Mouse (Mus musculus) 3T3-L1 (cell line): ENCODE data around the gene Myo5a.

Experiments used
- DNase-seq: peaks from one replicate; pipeline ENCODE4 v3.0.0-alpha.2; 2015; ENCODE audit warnings: low read depth, low spot score

The Myo5a gene

GRCm38 (mm10) chr9:75070457-75071028 lies at the start of gene Myo5a:
Myo5a (plus strand) TSS chr9:75071015.
- peak; percentile 16 for DNase-seq

GRCm38 (mm10) chr9:75022546-75022945 lies 48.3 kb upstream of the Myo5a start:
- DNase-seq, result no peak

GRCm38 (mm10) chr9:75023150-75023894 lies 47.5 kb upstream of the Myo5a start:
- no peak for DNase-seq

GRCm38 (mm10) chr9:75024089-75024488 lies 46.7 kb upstream of the Myo5a start:
- DNase-seq, result no peak

- peak; percentile 47 for DNase-seq
Measured at GRCm38 (mm10) chr9:75025689-75026088, 45.1 kb upstream of the Myo5a start.

- no peak for DNase-seq
Measured at GRCm38 (mm10) chr9:75032408-75032807, 38.4 kb upstream of the Myo5a start.

GRCm38 (mm10) chr9:75033141-75033540 lies 37.7 kb upstream of the Myo5a start:
- peak; percentile 56 for DNase-seq

GRCm38 (mm10) chr9:75034691-75035090 lies 36.1 kb upstream of the Myo5a start:
- DNase-seq, result no peak

- no peak for DNase-seq
Measured at GRCm38 (mm10) chr9:75035944-75036343, 34.9 kb upstream of the Myo5a start.

- DNase-seq, result peak; percentile 86
Measured at GRCm38 (mm10) chr9:75037451-75038356, 33.1 kb upstream of the Myo5a start, which contains the start of gene Arpp19. Arpp19 (plus strand) TSS chr9:75037614.

GRCm38 (mm10) chr9:75038357-75038688 lies 32.5 kb upstream of the Myo5a start:
- DNase-seq, result peak; percentile 48

- no peak for DNase-seq
Measured at GRCm38 (mm10) chr9:75040566-75040965, 30.2 kb upstream of the Myo5a start.

GRCm38 (mm10) chr9:75041840-75042525 lies 28.8 kb upstream of the Myo5a start:
- DNase-seq, result no peak

- no peak for DNase-seq
Measured at GRCm38 (mm10) chr9:75043191-75043590, 27.6 kb upstream of the Myo5a start.

- no peak for DNase-seq
Measured at GRCm38 (mm10) chr9:75047079-75047478, 23.7 kb upstream of the Myo5a start.

GRCm38 (mm10) chr9:75049100-75049499 lies 21.7 kb upstream of the Myo5a start:
- no peak for DNase-seq

GRCm38 (mm10) chr9:75050003-75050402 lies 20.8 kb upstream of the Myo5a start:
- DNase-seq, result peak; percentile 84

- no peak for DNase-seq
Measured at GRCm38 (mm10) chr9:75051841-75052240, 19.0 kb upstream of the Myo5a start.

- no peak for DNase-seq
Measured at GRCm38 (mm10) chr9:75055046-75055445, 15.8 kb upstream of the Myo5a start.

GRCm38 (mm10) chr9:75064678-75065331 lies 6.0 kb upstream of the Myo5a start:
- DNase-seq, result peak; percentile 62

- DNase-seq, result peak; percentile 70
Measured at GRCm38 (mm10) chr9:75071029-75071705, 352 bp downstream of the Myo5a start.
